Mouse (Mus musculus): ENCODE measurements around the gene Lrfn4. TPM values are rescaled to one million over a fixed set of nuclear protein-coding genes. Genes with fewer than 3 reads are reported as not detected.

Gene Lrfn4
- 13.5 and 15.3 TPM in 2 replicates for polyA plus RNA-seq (2011; ENCODE audit: insufficient read depth, insufficient read length, low read depth, missing spikeins)

GRCm38 (mm10) chr19:4615151-4616093 lies at the start of gene Lrfn4:
Gene Lrfn4, minus strand, starts transcription at chr19:4615667.
- Histone ChIP-seq H3K4me1 (ENCODE audit: control insufficient read depth, insufficient read depth, low read length) (no peaks in the 10 kb centered on the region), H3K9me3 (replicated peaks; ENCODE audit: control insufficient read depth, insufficient read depth, low read length, poor library complexity, severe bottlenecking) (no peaks in the 10 kb centered on the region), H3K36me3 (ENCODE audit: control insufficient read depth, insufficient read depth, low read length, poor library complexity, severe bottlenecking) (no peaks in the 10 kb centered on the region), H3K27me3 (ENCODE audit: control insufficient read depth, insufficient read depth, low read length, poor library complexity, severe bottlenecking) (no peaks in the 10 kb centered on the region), H3K4me3 (ENCODE audit: low read depth, low read length) (peak within 1 kb of the TSS; percentile 73), H3K9ac (ENCODE audit: low read depth, poor library complexity, severe bottlenecking) (peak within 1 kb of the TSS; percentile 86), H3K27ac (ENCODE audit: insufficient read depth, low read length) (no peak within 1 kb of the TSS)
- TF ChIP-seq EP300 (IDR thresholded peaks at IDR 0.05; ENCODE audit: insufficient read depth, low read depth, low read length) (0 out of 2 replicates have a peak, but pooled peaks have one; percentile 13), POLR2A (IDR thresholded peaks at IDR 0.05; ENCODE audit: insufficient read depth, low read length) (peak; percentile 50), CTCF (IDR thresholded peaks at IDR 0.05; ENCODE audit: low read depth, low read length) (no peak)

DNA sequence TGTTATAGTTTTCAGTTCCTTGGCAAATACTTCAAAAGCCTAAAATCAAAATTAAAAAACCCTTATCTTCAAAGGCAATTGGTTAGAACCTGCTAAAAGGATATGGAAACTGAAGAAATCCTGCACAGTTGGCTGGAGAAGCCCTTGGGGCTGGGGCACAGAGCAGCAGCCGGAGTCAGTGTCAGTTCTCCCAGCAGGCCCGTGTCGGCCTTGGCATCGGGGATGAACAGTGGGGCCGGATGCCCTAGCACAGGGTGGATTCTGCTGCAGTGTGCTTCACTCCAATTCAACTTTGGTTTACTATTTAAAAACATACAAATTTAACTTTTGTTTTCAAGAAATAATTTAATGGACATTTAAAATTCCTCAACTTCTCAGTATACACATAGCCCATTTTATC lies 42.7 kb upstream of the Lrfn4 start:
- no peaks in the 10 kb centered on the region for H3K4me1 ChIP-seq (ENCODE audit: control insufficient read depth, insufficient read depth, low read length)
- H3K27ac ChIP-seq (ENCODE audit: insufficient read depth, low read length) = no peak overlapping the region
- TF ChIP-seq POLR2A (IDR thresholded peaks at IDR 0.05; ENCODE audit: insufficient read depth, low read length) (no peak), EP300 (IDR thresholded peaks at IDR 0.05; ENCODE audit: insufficient read depth, low read depth, low read length) (no peak), CTCF (IDR thresholded peaks at IDR 0.05; ENCODE audit: low read depth, low read length) (no peak)
- H3K9ac ChIP-seq (ENCODE audit: low read depth, poor library complexity, severe bottlenecking) = no peak overlapping the region
- H3K27me3 ChIP-seq (ENCODE audit: control insufficient read depth, insufficient read depth, low read length, poor library complexity, severe bottlenecking) = no peaks in the 10 kb centered on the region
- no peaks in the 10 kb centered on the region for H3K9me3 ChIP-seq (replicated peaks; ENCODE audit: control insufficient read depth, insufficient read depth, low read length, poor library complexity, severe bottlenecking)
- H3K36me3 ChIP-seq (ENCODE audit: control insufficient read depth, insufficient read depth, low read length, poor library complexity, severe bottlenecking) = no peaks in the 10 kb centered on the region
- no peak overlapping the region for H3K4me3 ChIP-seq (ENCODE audit: low read depth, low read length)

DNA sequence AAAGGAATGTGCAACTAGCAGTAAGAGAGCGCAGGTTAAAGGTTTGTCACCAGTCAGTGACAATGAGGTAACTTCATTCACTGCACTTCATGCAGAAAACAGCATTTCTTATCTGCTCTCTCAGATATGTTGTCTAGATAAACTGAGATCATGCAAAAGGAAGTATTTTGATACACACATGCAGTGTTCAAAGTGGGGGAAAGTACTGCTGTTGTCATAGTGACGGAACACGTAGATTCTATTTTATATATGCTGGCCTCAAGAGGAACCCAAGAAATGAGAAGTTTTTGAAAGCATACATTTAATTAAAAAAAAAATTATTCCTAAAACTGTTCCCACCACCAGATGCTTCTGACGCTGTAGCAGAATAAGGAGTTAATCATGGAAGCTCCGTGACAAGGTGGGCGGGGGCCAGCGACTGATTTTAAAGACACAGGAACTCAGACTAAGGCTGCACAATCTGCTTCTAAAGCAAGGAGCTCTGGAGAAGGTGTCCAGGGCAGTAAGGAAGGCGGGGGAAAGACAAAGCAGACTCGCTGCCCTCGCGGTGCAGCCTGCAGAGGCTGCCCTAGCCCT lies 31.5 kb upstream of the Lrfn4 start:
- no peak overlapping the region for H3K27ac ChIP-seq (ENCODE audit: insufficient read depth, low read length)
- H3K9me3 ChIP-seq (replicated peaks; ENCODE audit: control insufficient read depth, insufficient read depth, low read length, poor library complexity, severe bottlenecking) = no peaks in the 10 kb centered on the region
- no peak overlapping the region for H3K9ac ChIP-seq (ENCODE audit: low read depth, poor library complexity, severe bottlenecking)
- no peak for TF ChIP-seq EP300 (IDR thresholded peaks at IDR 0.05; ENCODE audit: insufficient read depth, low read depth, low read length)
- TF ChIP-seq POLR2A (IDR thresholded peaks at IDR 0.05; ENCODE audit: insufficient read depth, low read length) = no peak
- no peak for TF ChIP-seq CTCF (IDR thresholded peaks at IDR 0.05; ENCODE audit: low read depth, low read length)
- H3K36me3 ChIP-seq (ENCODE audit: control insufficient read depth, insufficient read depth, low read length, poor library complexity, severe bottlenecking) = no peaks in the 10 kb centered on the region
- H3K4me1 ChIP-seq (ENCODE audit: control insufficient read depth, insufficient read depth, low read length) = no peaks in the 10 kb centered on the region
- H3K4me3 ChIP-seq (ENCODE audit: low read depth, low read length) = no peak overlapping the region
- H3K27me3 ChIP-seq (ENCODE audit: control insufficient read depth, insufficient read depth, low read length, poor library complexity, severe bottlenecking) = no peaks in the 10 kb centered on the region

GRCm38 (mm10) chr19:4644271-4644670 lies 28.8 kb upstream of the Lrfn4 start:
- H3K4me3 ChIP-seq (ENCODE audit: low read depth, low read length) = no peak overlapping the region
- no peak overlapping the region for H3K9ac ChIP-seq (ENCODE audit: low read depth, poor library complexity, severe bottlenecking)
- no peak overlapping the region for H3K27ac ChIP-seq (ENCODE audit: insufficient read depth, low read length)
- TF ChIP-seq POLR2A (IDR thresholded peaks at IDR 0.05; ENCODE audit: insufficient read depth, low read length) (no peak), CTCF (IDR thresholded peaks at IDR 0.05; ENCODE audit: low read depth, low read length) (peak; percentile 62)
- no peaks in the 10 kb centered on the region for H3K36me3 ChIP-seq (ENCODE audit: control insufficient read depth, insufficient read depth, low read length, poor library complexity, severe bottlenecking)
- H3K27me3 ChIP-seq (ENCODE audit: control insufficient read depth, insufficient read depth, low read length, poor library complexity, severe bottlenecking) = no peaks in the 10 kb centered on the region
- no peaks in the 10 kb centered on the region for H3K9me3 ChIP-seq (replicated peaks; ENCODE audit: control insufficient read depth, insufficient read depth, low read length, poor library complexity, severe bottlenecking)
- H3K4me1 ChIP-seq (ENCODE audit: control insufficient read depth, insufficient read depth, low read length) = no peaks in the 10 kb centered on the region

DNA sequence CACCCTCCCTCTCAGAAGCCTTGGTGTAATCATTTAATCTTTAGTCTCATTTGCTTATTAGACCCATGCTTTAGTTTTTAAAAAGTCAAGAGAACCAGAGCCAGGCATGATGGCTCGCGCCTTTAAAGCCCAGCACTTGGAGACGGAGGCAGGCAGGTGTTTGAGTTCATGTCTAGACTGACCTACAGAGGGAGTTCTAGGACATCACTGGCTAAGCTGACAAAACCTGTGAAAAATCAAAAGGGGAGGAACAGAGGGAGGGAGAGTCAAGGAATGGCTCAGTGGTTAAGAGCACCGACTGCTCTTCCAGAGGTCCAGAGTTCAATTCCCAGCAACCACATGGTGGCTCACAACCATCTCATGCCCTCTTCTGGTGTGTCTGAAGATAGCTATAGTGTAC lies 20.5 kb upstream of the Lrfn4 start:
- Histone ChIP-seq H3K4me1 (ENCODE audit: control insufficient read depth, insufficient read depth, low read length) (no peaks in the 10 kb centered on the region), H3K27me3 (ENCODE audit: control insufficient read depth, insufficient read depth, low read length, poor library complexity, severe bottlenecking) (no peaks in the 10 kb centered on the region), H3K36me3 (ENCODE audit: control insufficient read depth, insufficient read depth, low read length, poor library complexity, severe bottlenecking) (no peaks in the 10 kb centered on the region), H3K9me3 (replicated peaks; ENCODE audit: control insufficient read depth, insufficient read depth, low read length, poor library complexity, severe bottlenecking) (no peaks in the 10 kb centered on the region), H3K9ac (ENCODE audit: low read depth, poor library complexity, severe bottlenecking) (no peak overlapping the region), H3K27ac (ENCODE audit: insufficient read depth, low read length) (no peak overlapping the region), H3K4me3 (ENCODE audit: low read depth, low read length) (no peak overlapping the region)
- TF ChIP-seq CTCF (IDR thresholded peaks at IDR 0.05; ENCODE audit: low read depth, low read length) (peak; percentile 9), EP300 (IDR thresholded peaks at IDR 0.05; ENCODE audit: insufficient read depth, low read depth, low read length) (no peak)

DNA sequence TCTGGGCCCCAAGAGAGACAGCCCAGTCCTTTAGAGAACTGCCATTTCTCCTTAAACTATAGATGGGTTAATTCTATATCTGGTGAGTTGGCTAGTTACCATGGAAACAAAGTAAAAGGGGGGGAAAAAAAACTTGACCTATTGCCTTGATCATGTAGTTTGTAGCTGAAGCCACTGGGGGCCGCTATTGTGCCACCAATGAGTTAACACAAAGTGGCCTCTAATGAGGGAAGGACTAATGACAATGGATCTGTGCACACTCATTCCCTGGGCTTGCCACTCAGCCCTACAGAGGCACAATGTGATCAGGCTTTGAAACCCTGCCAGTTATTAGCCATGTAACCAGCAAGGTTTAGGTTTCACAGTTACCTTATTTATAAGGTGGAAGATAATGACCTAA lies 13.4 kb upstream of the Lrfn4 start:
- H3K9ac ChIP-seq (ENCODE audit: low read depth, poor library complexity, severe bottlenecking) = no peak overlapping the region
- no peaks in the 10 kb centered on the region for H3K9me3 ChIP-seq (replicated peaks; ENCODE audit: control insufficient read depth, insufficient read depth, low read length, poor library complexity, severe bottlenecking)
- H3K27ac ChIP-seq (ENCODE audit: insufficient read depth, low read length) = no peak overlapping the region
- H3K4me1 ChIP-seq (ENCODE audit: control insufficient read depth, insufficient read depth, low read length) = no peaks in the 10 kb centered on the region
- peak; percentile 41 for TF ChIP-seq CTCF (IDR thresholded peaks at IDR 0.05; ENCODE audit: low read depth, low read length)
- no peak for TF ChIP-seq POLR2A (IDR thresholded peaks at IDR 0.05; ENCODE audit: insufficient read depth, low read length)
- H3K36me3 ChIP-seq (ENCODE audit: control insufficient read depth, insufficient read depth, low read length, poor library complexity, severe bottlenecking) = no peaks in the 10 kb centered on the region
- no peak overlapping the region for H3K4me3 ChIP-seq (ENCODE audit: low read depth, low read length)
- no peaks in the 10 kb centered on the region for H3K27me3 ChIP-seq (ENCODE audit: control insufficient read depth, insufficient read depth, low read length, poor library complexity, severe bottlenecking)
